Mouse (Mus musculus) urinary bladder, postnatal 10 days (tissue): Measurements from ENCODE around the gene Cdc42ep3.

Source experiments
- DNase-seq: peaks from one replicate; pipeline ENCODE4 v3.0.0; 2022; ENCODE audit warnings: low spot score

Gene Cdc42ep3

DNA sequence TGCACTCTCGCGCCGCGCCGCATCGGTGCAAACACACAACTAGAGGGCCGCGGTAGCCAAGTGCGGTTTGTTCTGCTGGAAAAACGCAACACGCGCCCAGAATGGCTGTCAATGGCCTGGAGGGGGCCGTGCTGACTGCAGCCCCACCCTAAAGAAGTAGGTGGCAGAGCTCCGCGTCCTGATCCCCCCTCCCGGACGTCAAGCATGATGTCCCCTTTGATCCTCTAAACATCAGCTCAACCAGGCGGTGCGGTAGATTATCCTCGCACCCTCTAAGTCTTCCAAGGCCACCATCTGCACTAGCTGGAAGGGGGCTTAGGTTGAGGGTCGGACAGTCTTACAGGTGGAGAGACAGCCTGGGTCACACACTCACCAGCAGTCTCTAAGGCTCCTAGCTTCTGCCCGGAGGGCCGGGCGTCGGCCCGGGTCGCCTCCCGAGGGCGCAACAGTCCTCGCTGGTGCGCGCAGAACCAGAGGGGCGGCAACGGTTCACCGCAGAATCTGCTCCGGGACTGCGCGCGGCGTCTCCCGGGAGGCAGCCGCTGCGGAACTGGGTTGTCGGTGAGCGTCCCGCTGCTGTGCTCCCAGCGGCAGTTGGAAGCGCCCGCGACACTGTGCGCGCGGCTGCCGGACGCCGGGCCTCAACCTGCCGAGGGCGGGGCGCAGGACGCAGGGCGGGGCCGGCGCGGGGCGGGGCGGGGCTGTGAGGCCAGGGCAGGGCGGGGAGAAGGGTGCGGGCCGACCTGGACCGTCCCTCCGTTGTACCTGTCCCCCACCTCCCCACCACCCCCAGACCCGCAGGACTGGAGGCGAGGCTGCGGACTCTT is at the start of gene Cdc42ep3:
Gene Cdc42ep3, minus strand, starts transcription at position 648 of the 827 bp plus-strand sequence.
- peak; percentile 50 for DNase-seq

DNA sequence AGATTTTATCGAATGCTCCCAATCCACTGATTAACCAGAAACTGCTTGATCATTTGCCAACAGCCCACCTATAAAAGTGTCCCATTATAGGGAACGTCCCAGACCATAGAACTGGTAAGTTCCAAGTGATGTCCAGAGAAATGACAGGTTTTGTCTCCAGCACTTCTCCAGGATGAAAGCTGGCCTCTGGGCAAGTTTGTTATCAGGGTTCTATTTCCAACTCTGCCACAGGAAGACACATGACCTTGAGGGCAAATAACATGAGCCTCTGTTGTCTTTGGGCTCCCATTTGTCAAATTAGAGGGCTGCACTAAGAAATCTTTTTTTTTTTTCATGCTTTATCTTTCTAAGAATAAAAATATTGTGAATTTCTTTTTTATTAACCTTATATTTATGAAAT is 45.5 kb upstream of the Cdc42ep3 start:
- no peak for DNase-seq

DNA sequence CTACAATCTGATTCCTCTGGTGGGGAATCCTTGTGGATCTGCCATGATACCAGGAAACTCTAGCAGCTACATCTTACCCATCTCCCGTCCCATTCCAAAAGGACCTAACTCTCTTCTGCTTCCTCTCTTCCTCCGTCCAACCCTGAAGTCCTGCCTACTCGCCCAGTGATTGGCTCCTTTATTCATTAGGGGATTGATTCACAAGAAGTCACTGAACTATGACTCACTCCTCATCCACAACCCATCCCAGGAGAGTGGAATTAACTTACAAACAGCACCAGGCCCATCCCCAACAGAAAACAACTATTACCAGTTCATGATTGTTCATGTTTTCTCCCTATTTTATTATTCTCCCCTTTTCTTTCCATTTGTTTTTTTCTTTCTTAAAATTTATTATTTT is 43.5 kb upstream of the Cdc42ep3 start:
- no peak for DNase-seq

DNA sequence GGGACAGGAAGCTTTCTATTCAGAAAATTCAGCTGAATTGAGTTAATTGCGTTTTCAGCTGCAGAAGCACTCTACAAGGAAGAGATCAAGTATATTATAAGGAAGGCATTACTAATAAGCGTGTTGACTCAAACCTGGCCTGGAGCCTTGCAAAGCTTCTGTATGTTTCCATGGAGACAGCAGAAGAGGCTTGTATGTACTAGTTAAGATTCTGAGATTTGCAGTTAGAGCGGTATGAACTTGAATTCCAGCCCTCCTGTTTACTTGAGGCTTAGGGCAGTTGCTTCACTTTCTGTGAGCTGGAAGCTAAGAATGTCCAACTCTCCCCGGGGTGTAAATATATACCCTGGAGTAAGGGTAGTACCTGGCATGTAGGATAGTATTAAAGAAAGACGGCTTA is 39.9 kb upstream of the Cdc42ep3 start:
- no peak for DNase-seq

DNA sequence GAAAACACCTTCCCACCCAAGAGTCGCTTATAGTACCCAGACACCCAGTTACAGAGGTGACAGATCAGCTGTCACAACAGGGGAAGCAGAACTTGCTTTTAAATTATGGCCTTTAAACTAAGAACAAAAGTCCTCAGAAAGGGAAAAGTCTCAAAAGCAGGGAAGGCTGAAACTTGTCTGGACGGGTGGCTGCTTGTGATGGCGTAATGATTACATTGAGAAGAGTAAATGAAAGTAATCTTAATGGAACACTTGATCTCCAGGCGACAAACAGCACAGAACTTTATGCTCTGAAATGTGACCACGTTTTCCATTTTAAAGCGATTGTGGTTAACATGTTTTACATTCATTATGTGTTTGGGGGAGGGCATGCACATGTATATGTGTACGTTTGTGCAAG is 39.0 kb upstream of the Cdc42ep3 start:
- DNase-seq = no peak

DNA sequence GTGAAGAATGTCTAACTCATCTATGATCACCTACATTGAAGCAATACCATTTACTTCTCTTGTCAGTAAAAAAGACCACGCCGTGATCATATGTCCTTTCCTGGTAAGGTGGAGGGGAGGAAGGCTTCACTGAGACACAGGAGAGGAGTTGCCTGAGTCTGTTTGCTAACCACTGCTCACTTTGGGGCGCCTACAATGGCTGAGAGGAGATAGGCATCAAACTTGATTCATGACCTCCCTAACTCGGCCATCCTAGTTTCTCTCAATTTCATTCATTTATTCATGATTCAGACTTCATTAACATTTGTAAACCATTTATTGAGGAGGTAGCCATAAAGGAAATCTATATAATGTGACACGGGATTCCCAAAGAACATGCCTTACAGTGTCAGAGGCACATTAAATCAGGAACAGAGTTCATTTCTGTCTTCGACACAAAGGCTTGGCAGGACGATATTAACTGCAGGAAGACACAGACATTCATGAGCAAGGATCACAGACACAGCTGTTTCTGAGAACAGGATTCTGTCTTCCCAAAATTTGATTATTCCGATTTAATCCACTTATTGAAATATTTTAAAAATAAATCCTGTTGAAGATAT is 32.7 kb upstream of the Cdc42ep3 start:
- no peak for DNase-seq

DNA sequence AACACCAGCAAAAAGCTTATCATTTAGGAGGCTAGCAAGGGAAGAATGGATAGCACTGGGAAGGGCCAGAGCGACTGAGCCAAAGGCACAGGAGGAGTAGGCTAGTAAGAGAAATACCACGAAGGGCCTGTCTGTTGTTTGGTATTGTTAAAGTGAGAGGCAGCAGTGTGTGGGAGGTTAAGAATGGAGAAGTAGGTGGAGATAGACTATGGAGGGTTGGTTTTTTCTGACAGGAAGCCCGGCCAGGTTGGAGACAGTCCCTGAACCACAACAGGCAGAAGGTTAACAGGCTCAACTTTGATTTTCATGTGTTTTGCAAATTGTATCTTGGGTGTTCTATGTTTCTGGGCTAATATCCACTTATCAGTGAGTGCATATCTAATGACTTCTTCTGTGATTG is 26.6 kb upstream of the Cdc42ep3 start:
- DNase-seq = no peak

DNA sequence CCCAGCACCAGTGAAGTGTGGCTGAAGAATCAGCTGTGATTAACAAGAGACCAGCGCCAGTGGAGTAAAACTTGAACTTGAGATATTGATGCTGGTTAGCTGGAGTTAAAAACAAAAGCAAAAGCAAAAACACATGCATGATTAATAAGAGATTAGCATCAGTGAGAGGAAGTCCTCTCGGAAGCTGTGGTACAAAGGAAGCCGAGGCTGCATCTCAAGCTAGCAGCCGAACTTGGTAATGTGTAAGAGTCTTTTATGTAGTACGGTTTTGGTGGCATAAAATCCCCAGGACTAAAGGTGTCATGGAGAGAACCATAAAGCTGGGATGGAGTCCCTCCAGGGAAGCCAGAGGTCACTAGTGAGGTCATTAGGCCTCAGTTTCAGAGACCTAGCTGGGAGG is 24.3 kb upstream of the Cdc42ep3 start:
- DNase-seq = no peak

DNA sequence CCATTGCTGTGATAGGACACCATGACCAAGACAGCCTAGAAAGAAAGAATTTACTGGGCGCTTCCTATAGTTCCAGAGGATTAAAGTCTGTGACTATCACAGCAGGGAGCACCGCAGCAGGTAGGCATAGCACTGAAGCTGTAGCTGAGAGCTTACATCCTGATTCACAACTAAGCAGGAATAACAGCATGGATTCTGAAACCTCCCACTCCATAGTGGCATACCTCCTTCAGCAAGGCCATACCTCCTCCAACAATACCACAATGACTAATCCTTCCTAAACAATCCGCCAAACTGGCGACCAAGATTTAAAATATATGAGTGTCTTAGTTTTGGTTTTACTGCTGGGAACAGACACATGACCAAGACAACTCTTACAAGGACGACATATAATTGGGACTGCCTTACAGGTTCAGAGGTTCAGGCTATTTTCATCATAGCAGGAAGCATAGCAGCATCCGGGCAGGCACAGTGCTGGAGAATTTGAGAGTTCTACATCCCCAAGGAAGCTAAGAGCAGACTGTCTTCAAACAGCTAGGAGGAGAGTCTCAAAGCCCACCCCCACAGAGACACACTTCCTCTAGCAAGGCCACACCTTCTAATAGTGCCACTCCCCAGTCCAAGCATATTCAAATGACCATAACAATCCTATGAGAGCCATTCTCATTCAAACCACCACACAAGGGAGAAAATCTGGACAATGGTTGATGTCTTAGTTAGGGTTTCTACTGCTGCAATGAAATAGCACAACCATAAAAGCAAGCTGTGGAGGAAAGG is 21.7 kb upstream of the Cdc42ep3 start:
- no peak for DNase-seq

DNA sequence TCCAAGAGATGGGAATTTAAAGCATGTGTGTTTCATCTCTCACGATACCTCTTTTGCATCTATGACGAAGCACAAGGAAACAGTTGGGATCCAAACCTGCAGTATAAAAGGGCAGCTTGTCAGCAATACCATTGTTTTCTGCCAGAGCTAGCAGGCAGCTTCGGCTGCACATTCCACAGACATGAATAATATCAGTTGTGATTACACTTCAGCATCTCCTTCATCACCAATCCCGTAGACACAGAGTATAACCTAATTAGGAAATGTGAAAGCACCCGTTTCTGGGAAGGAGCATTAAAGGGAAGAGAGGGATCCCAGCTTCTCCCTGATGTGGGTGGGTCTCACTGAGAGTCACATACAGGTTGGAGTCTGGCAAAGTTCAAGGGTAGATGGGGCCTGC is 18.1 kb upstream of the Cdc42ep3 start:
- DNase-seq = no peak

DNA sequence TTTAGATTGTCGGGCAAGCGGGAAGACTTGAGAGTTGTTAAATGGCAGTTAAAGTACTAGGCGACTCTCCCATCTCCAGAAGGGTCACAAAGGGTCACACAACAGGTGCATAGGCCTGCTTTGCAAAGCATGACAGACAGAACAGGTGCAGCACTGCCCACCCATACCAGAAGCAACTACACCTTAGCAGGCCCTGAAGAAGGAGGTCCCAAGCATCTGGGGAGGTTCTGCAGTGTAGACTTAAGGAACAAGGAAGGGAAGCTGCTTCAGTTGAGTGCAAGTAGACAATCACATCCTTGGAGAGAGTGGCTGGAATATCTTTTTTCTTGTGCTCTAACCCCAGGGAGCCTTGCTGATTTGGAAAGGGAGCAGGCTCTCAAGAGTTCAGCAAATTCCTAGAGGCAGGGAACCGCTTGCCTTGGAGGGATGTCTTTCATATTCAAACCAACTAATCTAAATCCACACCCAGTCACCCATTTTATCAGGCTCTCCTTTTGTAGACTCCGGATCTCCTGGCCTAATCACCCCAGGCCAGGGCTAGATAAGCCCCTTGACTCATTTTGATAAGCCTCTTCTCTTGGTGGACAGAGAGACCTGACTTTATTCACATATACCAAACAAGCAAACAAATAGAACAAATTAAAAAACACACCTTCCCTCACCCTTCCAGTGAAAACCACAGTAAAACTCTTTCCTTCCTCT is 10.0 kb upstream of the Cdc42ep3 start:
- no peak for DNase-seq

DNA sequence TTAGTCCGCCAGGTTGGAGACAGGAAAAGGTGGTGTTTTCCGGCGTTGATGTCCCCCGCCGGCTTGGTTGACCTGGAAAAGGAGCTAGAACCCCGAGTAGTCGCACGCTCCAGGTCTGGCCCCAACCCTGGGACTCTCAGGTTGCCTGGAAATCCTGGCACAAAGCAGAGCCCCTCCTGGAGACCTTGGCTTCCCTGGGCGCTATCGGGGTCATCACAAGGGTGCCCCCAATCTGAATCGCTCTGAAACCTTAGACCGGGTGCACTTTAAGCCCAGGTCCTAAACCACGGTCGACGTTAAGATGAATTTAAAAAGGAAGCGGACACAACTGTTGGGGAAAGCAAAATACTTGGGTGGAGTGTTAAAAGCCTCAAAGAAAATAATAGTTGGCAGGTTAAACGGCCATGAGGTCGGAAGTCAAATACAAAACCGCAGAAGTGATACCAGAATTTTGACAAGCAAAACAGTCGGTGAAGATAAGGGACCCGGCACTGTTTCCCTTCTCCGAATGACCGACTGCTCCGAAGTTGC is 1.2 kb upstream of the Cdc42ep3 start:
- DNase-seq = no peak

DNA sequence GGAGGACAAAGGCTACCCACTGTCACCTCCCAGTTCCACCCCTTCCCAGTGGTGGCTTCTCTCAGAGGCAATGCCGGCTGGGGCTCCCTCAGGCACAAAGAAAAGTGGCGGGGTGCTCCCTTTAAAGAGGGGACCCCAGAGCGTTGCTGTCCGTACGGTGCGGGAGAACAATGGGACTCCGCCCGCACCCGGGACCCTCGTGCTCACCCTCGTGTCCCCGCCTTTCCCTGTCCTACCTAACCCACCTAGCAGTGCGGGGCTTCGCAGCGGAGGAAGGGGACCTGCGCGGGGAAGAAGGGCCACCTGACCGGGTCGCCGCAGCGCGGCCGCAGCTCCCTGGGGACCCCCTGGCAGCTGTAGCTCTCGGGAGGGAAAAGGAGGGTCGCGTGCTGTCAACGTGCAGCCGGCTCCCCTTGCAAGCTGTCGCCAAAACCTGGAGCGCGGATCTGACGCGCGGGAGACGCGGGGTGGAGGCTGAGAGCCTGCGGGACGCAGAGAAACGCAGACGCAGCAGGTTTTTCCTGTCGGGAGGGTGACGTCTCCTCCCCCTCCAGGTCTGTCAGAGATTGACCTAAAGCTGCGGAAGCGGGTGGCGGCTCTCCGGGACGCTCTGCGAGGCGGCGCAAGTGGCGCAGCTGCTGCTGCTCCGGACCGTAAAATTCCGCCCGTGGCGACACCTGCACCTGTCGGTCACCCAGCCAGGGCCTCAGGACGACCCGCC is 540 bp upstream of the Cdc42ep3 start:
- DNase-seq = no peak

DNA sequence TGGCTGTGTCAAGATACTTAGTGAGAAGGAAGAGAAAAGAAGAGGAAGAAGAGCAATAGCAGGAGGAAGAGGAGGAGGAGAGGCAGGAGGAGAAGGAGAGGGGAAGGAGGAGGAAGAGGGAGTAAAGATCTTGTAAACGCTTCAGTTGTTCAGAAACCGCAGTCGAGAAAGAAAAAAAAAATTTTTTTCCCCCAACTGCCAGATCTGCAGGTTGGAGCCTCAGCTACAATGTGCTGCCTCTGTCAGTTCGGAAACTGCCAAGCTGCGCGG is 782 bp downstream of the Cdc42ep3 start:
- DNase-seq = no peak

DNA sequence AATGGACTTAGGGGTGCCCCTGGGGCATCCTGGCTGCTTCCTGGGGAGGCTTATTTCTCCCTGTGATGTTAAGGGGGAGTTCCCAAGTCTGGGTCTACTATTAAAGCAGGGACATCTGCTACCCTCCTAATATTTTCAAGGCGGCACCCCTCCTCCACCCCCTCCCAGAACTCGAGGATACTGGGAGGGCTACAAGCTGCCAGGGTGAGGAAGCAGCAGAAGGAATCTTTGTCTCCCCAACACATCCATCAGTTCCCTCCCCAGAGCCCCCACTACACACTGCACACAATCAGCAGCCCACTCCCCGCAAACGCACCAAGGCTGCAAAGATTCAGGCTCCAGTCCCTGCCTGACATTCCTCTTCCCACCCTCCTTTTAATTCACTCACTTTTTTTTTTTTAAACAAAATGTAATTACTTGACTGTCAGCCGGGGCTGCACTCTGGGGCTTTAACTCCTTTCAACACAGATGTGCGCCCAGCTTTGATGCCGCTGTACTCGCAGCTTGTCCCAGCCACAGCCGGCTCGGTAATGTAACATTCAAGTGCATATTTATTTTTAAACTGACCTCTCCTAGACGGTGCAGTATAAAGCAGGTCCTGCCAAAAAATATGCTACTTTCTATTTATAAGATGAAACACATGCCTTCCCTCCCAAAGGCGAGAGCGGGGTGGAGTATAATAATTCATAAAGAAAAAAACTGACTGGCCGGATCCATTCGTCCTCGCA is 1.3 kb downstream of the Cdc42ep3 start:
- no peak for DNase-seq

DNA sequence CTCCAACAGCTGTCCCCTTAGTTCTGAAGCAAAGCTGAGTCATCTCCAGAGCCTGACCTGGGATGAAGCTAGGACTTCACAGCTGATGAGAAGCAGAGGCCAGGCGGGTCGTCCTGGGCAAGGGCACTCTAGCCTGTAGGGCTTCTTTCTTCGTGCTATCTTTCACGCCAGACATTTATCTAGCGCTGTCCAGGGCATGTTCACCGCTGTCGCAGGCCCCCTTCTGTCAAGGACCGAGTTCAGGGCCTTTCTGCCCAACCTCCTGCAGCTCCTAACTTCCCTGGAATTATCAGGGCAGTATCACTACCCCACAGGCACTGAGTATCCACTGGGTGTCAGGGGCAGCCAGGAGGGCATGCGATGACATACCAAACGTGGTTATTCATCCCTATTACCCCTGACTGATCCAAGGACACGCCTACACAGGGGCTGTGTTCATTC is 4.1 kb downstream of the Cdc42ep3 start:
- DNase-seq = no peak

DNA sequence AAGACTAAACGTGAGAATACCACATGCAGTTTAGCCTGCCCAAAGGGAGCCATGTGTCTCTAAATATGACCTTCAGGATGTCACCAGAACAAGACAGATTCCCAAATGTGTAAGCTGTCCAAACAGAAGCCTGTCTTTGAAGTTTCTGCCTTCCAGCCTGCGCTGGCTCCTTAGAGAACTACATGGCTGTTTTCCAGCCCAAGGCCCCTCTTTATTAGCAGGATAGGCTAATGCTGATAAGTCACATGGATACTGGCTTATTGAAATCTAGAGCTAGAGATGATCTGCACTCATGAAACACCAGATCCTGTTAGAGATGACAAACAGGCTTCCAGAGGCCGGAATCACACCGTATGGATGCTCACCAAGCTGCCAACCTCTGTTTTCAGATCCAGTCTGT is 5.5 kb downstream of the Cdc42ep3 start:
- DNase-seq = no peak

DNA sequence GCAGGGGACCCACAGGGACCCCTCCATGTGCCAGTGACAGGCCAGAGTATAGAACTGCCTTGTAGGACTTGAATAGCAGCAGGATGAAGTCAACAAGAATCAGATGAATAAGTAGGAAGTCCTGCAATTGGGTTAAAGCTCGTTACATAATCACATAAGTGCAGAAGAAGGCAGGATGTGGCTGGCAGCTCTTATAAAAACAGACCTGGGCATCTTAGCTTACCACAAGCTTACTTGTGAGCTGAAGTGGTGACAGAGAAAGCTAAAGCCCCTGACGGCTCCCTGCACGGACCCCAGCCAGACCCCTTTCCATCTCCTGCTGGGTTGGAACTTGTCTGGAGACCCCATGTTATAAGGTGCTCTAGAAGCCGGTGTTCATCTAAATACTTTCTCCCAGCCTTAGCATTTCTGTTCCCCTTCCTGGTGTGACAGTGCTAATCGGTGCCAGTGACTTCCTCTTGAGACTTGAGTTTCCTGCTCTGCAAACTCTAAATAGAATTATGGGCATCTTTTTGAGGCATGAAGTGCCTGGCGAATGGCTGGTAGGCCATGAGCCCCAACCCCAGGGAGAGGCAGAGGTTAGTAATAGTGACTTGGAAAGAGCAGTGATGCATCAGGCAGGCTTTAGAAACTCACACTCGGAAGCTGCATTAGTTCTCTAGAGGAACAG is 6.8 kb downstream of the Cdc42ep3 start:
- DNase-seq = no peak

DNA sequence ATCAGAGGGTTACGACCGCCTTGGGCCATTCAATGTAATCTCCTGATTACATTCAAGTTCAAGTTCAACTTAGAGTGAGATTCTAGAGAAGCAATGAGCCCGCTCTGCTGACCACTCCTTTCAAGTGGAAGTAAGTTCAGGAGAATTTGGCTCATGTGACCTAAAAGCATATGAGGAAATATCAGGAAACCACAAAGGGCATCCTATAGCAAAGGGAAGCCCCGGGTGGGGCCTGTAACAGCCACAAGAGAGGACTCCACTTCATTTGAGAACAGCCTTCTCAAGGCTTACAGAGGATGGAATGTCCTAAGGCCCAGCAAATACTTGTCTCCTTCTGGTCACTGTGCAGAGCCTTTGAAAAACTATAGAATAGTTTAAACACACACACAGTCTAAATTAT is 7.6 kb downstream of the Cdc42ep3 start:
- DNase-seq = no peak

DNA sequence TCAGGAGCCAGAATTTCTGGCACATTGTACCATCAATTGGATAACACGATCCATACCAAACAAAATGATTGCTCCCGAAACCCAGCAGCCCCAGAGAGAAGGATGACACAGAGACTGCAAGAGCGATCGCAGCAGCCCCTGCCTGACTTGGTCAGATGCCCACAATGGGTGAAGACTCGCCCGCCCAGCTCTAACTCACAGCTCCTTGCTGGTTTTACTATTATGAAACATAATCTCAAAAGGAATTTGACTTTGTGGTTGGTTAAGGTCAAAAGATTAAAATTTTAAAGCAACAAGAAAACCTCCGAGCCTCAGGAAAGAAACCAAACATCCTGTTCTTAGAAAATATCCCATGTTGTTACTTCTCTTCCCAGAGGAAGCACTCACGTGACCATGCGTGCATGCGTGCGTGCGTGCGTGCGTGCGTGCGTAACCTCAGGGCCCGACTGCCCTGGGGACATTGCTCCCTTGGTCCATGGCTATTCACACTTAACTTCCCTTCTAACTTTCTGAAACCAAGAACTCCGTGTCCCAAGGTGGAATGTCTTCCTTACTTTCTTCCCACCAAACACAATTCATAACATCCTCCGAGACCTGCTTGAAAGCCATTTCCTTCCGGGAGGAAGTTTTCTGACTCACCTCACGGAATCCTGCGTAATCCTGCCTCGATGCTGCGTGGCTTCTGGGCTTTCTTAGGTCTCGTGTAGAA is 9.7 kb downstream of the Cdc42ep3 start:
- no peak for DNase-seq
